Mouse (Mus musculus): Measurements from ENCODE around the gene Zc2hc1b. TPM values are rescaled to one million over a fixed set of nuclear protein-coding genes. Genes with fewer than 3 reads are reported as not detected.

Gene Zc2hc1b
- total and polyA plus RNA-seq, 2 experiments from 2014 or later: not detected

GRCm38 (mm10) chr10:13133850-13134249 lies 44.0 kb downstream of the Zc2hc1b start:
- ATAC-seq: no peak
- H3K4me1 ChIP-seq (ENCODE audit: insufficient read depth, low read length): no peaks in the 10 kb centered on the region
- TF ChIP-seq CTCF (IDR thresholded peaks at IDR 0.05; ENCODE audit: low read depth): no peak
- WGBS: 80% methylated on average over 4 of the region's 4 CpGs
- H3K9ac ChIP-seq (replicated peaks; ENCODE audit: low read length): no peak overlapping the region
- H3K4me3 ChIP-seq (ENCODE audit: low read length): no peak overlapping the region
- DNase-seq (ENCODE audit: low spot score): no peak
- H3K36me3 ChIP-seq (ENCODE audit: insufficient read depth, low read length): no peaks in the 10 kb centered on the region
- H3K27me3 ChIP-seq (ENCODE audit: insufficient read depth, low read length): no peaks in the 10 kb centered on the region
- H3K4me2 ChIP-seq (ENCODE audit: low read depth, low read length): no peak overlapping the region
- no peaks in the 10 kb centered on the region for H3K9me3 ChIP-seq (ENCODE audit: low read length)
- no peak overlapping the region for H3K27ac ChIP-seq

GRCm38 (mm10) chr10:13127946-13128345 lies 49.9 kb downstream of the Zc2hc1b start:
- no peak overlapping the region for H3K9ac ChIP-seq (replicated peaks; ENCODE audit: low read length)
- ATAC-seq: no peak
- DNase-seq (ENCODE audit: low spot score): no peak
- WGBS: 84% methylated on average over 7 of the region's 7 CpGs
- no peaks in the 10 kb centered on the region for H3K36me3 ChIP-seq (ENCODE audit: insufficient read depth, low read length)
- H3K27me3 ChIP-seq (ENCODE audit: insufficient read depth, low read length): no peaks in the 10 kb centered on the region
- no peaks in the 10 kb centered on the region for H3K4me1 ChIP-seq (ENCODE audit: insufficient read depth, low read length)
- no peaks in the 10 kb centered on the region for H3K9me3 ChIP-seq (ENCODE audit: low read length)
- H3K4me3 ChIP-seq (ENCODE audit: low read length): no peak overlapping the region
- no peak overlapping the region for H3K27ac ChIP-seq
- H3K4me2 ChIP-seq (ENCODE audit: low read depth, low read length): no peak overlapping the region
- TF ChIP-seq CTCF (IDR thresholded peaks at IDR 0.05; ENCODE audit: low read depth): no peak

GRCm38 (mm10) chr10:13127335-13127734 lies 50.5 kb downstream of the Zc2hc1b start:
- no peak overlapping the region for H3K4me3 ChIP-seq (ENCODE audit: low read length)
- no peak overlapping the region for H3K4me2 ChIP-seq (ENCODE audit: low read depth, low read length)
- no peaks in the 10 kb centered on the region for H3K27me3 ChIP-seq (ENCODE audit: insufficient read depth, low read length)
- H3K27ac ChIP-seq: no peak overlapping the region
- H3K9ac ChIP-seq (replicated peaks; ENCODE audit: low read length): no peak overlapping the region
- no peaks in the 10 kb centered on the region for H3K9me3 ChIP-seq (ENCODE audit: low read length)
- DNase-seq (ENCODE audit: low spot score) (peak; percentile 37), ATAC-seq (no peak)
- 79% methylated on average over 13 of the region's 13 CpGs for WGBS
- H3K4me1 ChIP-seq (ENCODE audit: insufficient read depth, low read length): no peaks in the 10 kb centered on the region
- peak; percentile 52 for TF ChIP-seq CTCF (IDR thresholded peaks at IDR 0.05; ENCODE audit: low read depth)
- no peaks in the 10 kb centered on the region for H3K36me3 ChIP-seq (ENCODE audit: insufficient read depth, low read length)

- Histone ChIP-seq H3K4me3 (ENCODE audit: low read length) (no peak overlapping the region), H3K36me3 (ENCODE audit: insufficient read depth, low read length) (no peaks in the 10 kb centered on the region), H3K4me2 (ENCODE audit: low read depth, low read length) (no peak overlapping the region), H3K27ac (no peak overlapping the region), H3K4me1 (ENCODE audit: insufficient read depth, low read length) (no peaks in the 10 kb centered on the region), H3K27me3 (ENCODE audit: insufficient read depth, low read length) (no peaks in the 10 kb centered on the region), H3K9ac (replicated peaks; ENCODE audit: low read length) (no peak overlapping the region), H3K9me3 (ENCODE audit: low read length) (no peaks in the 10 kb centered on the region)
- WGBS: 47% methylated on average over 3 of the region's 3 CpGs
- no peak for DNase-seq (ENCODE audit: low spot score)
- TF ChIP-seq CTCF (IDR thresholded peaks at IDR 0.05; ENCODE audit: low read depth): no peak
- ATAC-seq: no peak
Measured at GRCm38 (mm10) chr10:13125811-13126210, 52.0 kb downstream of the Zc2hc1b start.

- peak; percentile 24; the same call in 1 of the 2 replicates for ATAC-seq
- no peak for TF ChIP-seq CTCF (IDR thresholded peaks at IDR 0.05; ENCODE audit: low read depth)
- Histone ChIP-seq H3K4me1 (ENCODE audit: insufficient read depth, low read length) (0 out of 2 replicates have a peak, but pooled peaks cover 4% of the 10 kb centered on the region), H3K4me2 (ENCODE audit: low read depth, low read length) (no peak overlapping the region), H3K27me3 (ENCODE audit: insufficient read depth, low read length) (no peaks in the 10 kb centered on the region), H3K27ac (no peak overlapping the region), H3K4me3 (ENCODE audit: low read length) (no peak overlapping the region), H3K36me3 (ENCODE audit: insufficient read depth, low read length) (no peaks in the 10 kb centered on the region), H3K9ac (replicated peaks; ENCODE audit: low read length) (no peak overlapping the region), H3K9me3 (ENCODE audit: low read length) (no peaks in the 10 kb centered on the region)
- 23% methylated on average over 2 of the region's 2 CpGs for WGBS
- no peak for DNase-seq (ENCODE audit: low spot score)
Measured at GRCm38 (mm10) chr10:13119300-13119699, 58.5 kb downstream of the Zc2hc1b start.

- Histone ChIP-seq H3K27ac (no peak overlapping the region), H3K27me3 (ENCODE audit: insufficient read depth, low read length) (no peaks in the 10 kb centered on the region), H3K4me2 (ENCODE audit: low read depth, low read length) (no peak overlapping the region), H3K4me3 (ENCODE audit: low read length) (no peak overlapping the region), H3K9ac (replicated peaks; ENCODE audit: low read length) (no peak overlapping the region), H3K9me3 (ENCODE audit: low read length) (no peaks in the 10 kb centered on the region), H3K36me3 (ENCODE audit: insufficient read depth, low read length) (no peaks in the 10 kb centered on the region), H3K4me1 (ENCODE audit: insufficient read depth, low read length) (0 out of 2 replicates have a peak, but pooled peaks cover 4% of the 10 kb centered on the region)
- ATAC-seq (peak; percentile 2; the same call in 1 of the 2 replicates), DNase-seq (ENCODE audit: low spot score) (no peak)
- no peak for TF ChIP-seq CTCF (IDR thresholded peaks at IDR 0.05; ENCODE audit: low read depth)
- WGBS: 35% methylated on average over 5 of the region's 5 CpGs
Measured at GRCm38 (mm10) chr10:13118770-13119102, 59.1 kb downstream of the Zc2hc1b start.

- Histone ChIP-seq H3K4me3 (ENCODE audit: low read length) (no peak overlapping the region), H3K9ac (replicated peaks; ENCODE audit: low read length) (no peak overlapping the region), H3K9me3 (ENCODE audit: low read length) (no peaks in the 10 kb centered on the region), H3K27me3 (ENCODE audit: insufficient read depth, low read length) (no peaks in the 10 kb centered on the region), H3K27ac (no peak overlapping the region), H3K4me1 (ENCODE audit: insufficient read depth, low read length) (0 out of 2 replicates have a peak, but pooled peaks cover 4% of the 10 kb centered on the region), H3K36me3 (ENCODE audit: insufficient read depth, low read length) (no peaks in the 10 kb centered on the region), H3K4me2 (ENCODE audit: low read depth, low read length) (no peak overlapping the region)
- no peak for ATAC-seq
- no peak for DNase-seq (ENCODE audit: low spot score)
- no peak for TF ChIP-seq CTCF (IDR thresholded peaks at IDR 0.05; ENCODE audit: low read depth)
- WGBS: 49% methylated on average over 7 of the region's 7 CpGs
Measured at GRCm38 (mm10) chr10:13118024-13118769, 59.6 kb downstream of the Zc2hc1b start.

All from hindbrain, postnatal 0 days (tissue).